Mouse (Mus musculus): ENCODE results near the gene Ephb1. TPM values are rescaled to one million over a fixed set of nuclear protein-coding genes. Genes with fewer than 3 reads are reported as not detected.
A peak's percentile ranks its signal among the peaks of the same experiment; 100 is the strongest.

The Ephb1 gene
- polyA plus RNA-seq, 1 experiment from 2014 or later, result 9.5 TPM

DNA sequence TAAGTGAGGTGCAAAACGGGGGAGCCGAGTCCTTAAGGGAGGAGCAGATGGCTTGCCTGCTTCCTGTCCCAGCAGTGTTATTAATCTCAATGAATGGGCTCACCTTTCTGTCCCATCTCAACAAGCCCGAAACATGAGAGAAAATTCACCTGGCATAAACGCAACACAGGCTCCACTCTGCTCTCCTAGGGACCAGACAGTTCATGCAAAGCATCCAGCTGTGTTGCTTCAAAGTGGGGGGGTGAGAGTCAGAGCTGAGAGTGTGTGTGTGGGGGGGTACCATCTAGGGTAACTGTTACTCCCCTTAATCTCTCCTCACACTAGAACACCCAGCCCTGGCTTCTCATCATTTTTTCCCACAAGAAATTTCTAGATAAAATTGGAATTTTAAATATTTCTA, 354.8 kb downstream of the Ephb1 start:
- H3K4me1 ChIP-seq, result peaks cover 17% of the 10 kb centered on the region
- WGBS, result 84% methylated on average over 4 of the region's 4 CpGs
- DNase-seq (ENCODE audit: low spot score), result no peak

GRCm38 (mm10) chr9:101996771-101997500, 357.6 kb downstream of the Ephb1 start:
- DNase-seq (ENCODE audit: low spot score), result no peak
- no peaks in the 10 kb centered on the region for H3K27me3 ChIP-seq (ENCODE audit: low read depth, poor library complexity, severe bottlenecking)
- H3K27ac ChIP-seq (replicated peaks), result no peak overlapping the region
- H3K9me3 ChIP-seq (replicated peaks), result no peaks in the 10 kb centered on the region; the same call in 1 of the 2 replicates
- WGBS, result 85% methylated on average over 16 of the region's 16 CpGs
- peaks cover 6% of the 10 kb centered on the region; the same call in 1 of the 2 replicates for H3K36me3 ChIP-seq
- H3K4me1 ChIP-seq, result peaks cover 3% of the 10 kb centered on the region; the same call in 1 of the 2 replicates
- no peak overlapping the region for H3K4me3 ChIP-seq

More for the DNA sequence above, 354.8 kb downstream of the Ephb1 start:
- H3K9me3 ChIP-seq (replicated peaks), result no peaks in the 10 kb centered on the region; the same call in 1 of the 2 replicates
- no peak overlapping the region for H3K4me3 ChIP-seq
- no peak overlapping the region for H3K27ac ChIP-seq (replicated peaks)
- peaks cover 6% of the 10 kb centered on the region; the same call in 1 of the 2 replicates for H3K36me3 ChIP-seq
- 0 out of 2 replicates have a peak, but pooled peaks cover 7% of the 10 kb centered on the region for H3K27me3 ChIP-seq (ENCODE audit: low read depth, poor library complexity, severe bottlenecking)

DNA sequence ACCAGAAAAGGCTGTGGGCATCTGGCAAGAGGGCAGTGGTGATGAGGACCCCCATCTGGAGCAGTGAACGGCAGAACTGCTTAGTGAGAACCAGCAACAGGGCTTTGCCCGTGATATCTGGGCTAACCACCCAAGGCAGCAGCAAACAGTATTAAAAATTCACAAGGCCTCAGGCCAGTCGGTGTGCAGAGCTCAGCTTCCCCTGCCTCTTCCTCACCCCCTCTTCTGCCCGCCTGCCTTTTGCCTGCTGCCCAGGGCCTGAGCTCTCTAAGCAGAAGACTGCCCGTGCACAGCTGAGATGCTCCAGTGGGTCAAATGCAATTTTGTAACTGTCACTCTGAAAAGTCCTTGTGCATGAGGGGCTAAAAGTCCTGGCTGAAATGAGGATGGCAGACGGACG, 358.3 kb downstream of the Ephb1 start:
- no peak for DNase-seq (ENCODE audit: low spot score)
- H3K4me1 ChIP-seq, result peaks cover 3% of the 10 kb centered on the region; the same call in 1 of the 2 replicates
- H3K36me3 ChIP-seq, result peaks cover 11% of the 10 kb centered on the region; the same call in 1 of the 2 replicates
- WGBS, result 82% methylated on average over 7 of the region's 7 CpGs
- H3K27me3 ChIP-seq (ENCODE audit: low read depth, poor library complexity, severe bottlenecking), result no peaks in the 10 kb centered on the region
- H3K9me3 ChIP-seq (replicated peaks), result no peaks in the 10 kb centered on the region; the same call in 1 of the 2 replicates
- H3K4me3 ChIP-seq, result no peak overlapping the region
- no peak overlapping the region for H3K27ac ChIP-seq (replicated peaks)

- Histone ChIP-seq H3K4me3 (no peak overlapping the region), H3K4me1 (peaks cover 3% of the 10 kb centered on the region; the same call in 1 of the 2 replicates), H3K27me3 (ENCODE audit: low read depth, poor library complexity, severe bottlenecking) (no peaks in the 10 kb centered on the region), H3K27ac (replicated peaks) (0 out of 2 replicates have a peak overlapping the region, but pooled peaks have one; percentile 3), H3K9me3 (replicated peaks) (no peaks in the 10 kb centered on the region), H3K36me3 (0 out of 2 replicates have a peak, but pooled peaks cover 7% of the 10 kb centered on the region)
- no peak for DNase-seq (ENCODE audit: low spot score)
- WGBS, result 78% methylated on average over 10 of the region's 10 CpGs
Measured at GRCm38 (mm10) chr9:101995423-101996156, 358.9 kb downstream of the Ephb1 start.

DNA sequence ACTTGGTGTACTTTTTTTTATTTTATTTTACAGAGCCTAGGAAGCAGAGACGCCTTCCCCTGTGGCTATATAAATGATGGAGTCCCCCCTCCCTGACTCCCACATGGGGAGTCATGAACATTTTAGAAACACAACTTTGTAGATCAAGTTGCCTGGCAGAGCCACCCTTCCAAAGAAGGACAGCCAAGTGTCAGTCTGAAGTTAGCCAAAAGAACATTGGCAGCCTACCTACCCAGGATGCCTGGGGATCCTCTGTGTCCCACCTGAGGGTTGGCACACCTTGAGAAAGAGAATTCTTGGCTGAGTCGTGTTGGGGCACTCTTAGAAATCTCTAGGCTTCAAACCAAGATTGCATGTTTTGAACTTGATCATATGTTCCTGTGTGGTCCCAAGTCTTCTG, 360.4 kb downstream of the Ephb1 start:
- no peaks in the 10 kb centered on the region for H3K9me3 ChIP-seq (replicated peaks)
- WGBS, result 90% methylated on average over 2 of the region's 2 CpGs
- H3K4me1 ChIP-seq, result peaks cover 3% of the 10 kb centered on the region; the same call in 1 of the 2 replicates

GRCm38 (mm10) chr9:101990836-101991235, 363.7 kb downstream of the Ephb1 start:
- Histone ChIP-seq H3K4me3 (no peak overlapping the region), H3K9me3 (replicated peaks) (no peaks in the 10 kb centered on the region), H3K27ac (replicated peaks) (no peak overlapping the region), H3K27me3 (ENCODE audit: low read depth, poor library complexity, severe bottlenecking) (no peaks in the 10 kb centered on the region), H3K4me1 (no peaks in the 10 kb centered on the region), H3K36me3 (0 out of 2 replicates have a peak, but pooled peaks cover 6% of the 10 kb centered on the region)
- no peak for DNase-seq (ENCODE audit: low spot score)
- WGBS, result 85% methylated on average over 12 of the region's 12 CpGs

More for the DNA sequence above, 360.4 kb downstream of the Ephb1 start:
- no peak overlapping the region for H3K4me3 ChIP-seq
- DNase-seq (ENCODE audit: low spot score), result no peak
- H3K27me3 ChIP-seq (ENCODE audit: low read depth, poor library complexity, severe bottlenecking), result no peaks in the 10 kb centered on the region
- H3K27ac ChIP-seq (replicated peaks), result no peak overlapping the region
- 0 out of 2 replicates have a peak, but pooled peaks cover 6% of the 10 kb centered on the region for H3K36me3 ChIP-seq

GRCm38 (mm10) chr9:101990032-101990431, 364.5 kb downstream of the Ephb1 start:
- Histone ChIP-seq H3K36me3 (0 out of 2 replicates have a peak, but pooled peaks cover 6% of the 10 kb centered on the region), H3K9me3 (replicated peaks) (no peaks in the 10 kb centered on the region), H3K27me3 (ENCODE audit: low read depth, poor library complexity, severe bottlenecking) (no peaks in the 10 kb centered on the region), H3K4me1 (no peaks in the 10 kb centered on the region), H3K4me3 (no peak overlapping the region), H3K27ac (replicated peaks) (no peak overlapping the region)
- DNase-seq (ENCODE audit: low spot score), result no peak
- 92% methylated on average over 6 of the region's 6 CpGs for WGBS

- DNase-seq (ENCODE audit: low spot score), result no peak
- Histone ChIP-seq H3K27ac (replicated peaks) (no peak overlapping the region), H3K27me3 (ENCODE audit: low read depth, poor library complexity, severe bottlenecking) (no peaks in the 10 kb centered on the region), H3K4me1 (no peaks in the 10 kb centered on the region), H3K4me3 (no peak overlapping the region), H3K9me3 (replicated peaks) (no peaks in the 10 kb centered on the region), H3K36me3 (peaks cover 6% of the 10 kb centered on the region; the same call in 1 of the 2 replicates)
- WGBS, result 86% methylated on average over 2 of the region's 2 CpGs
Measured at GRCm38 (mm10) chr9:101986910-101987309, 367.6 kb downstream of the Ephb1 start.

GRCm38 (mm10) chr9:101982378-101982777, 372.1 kb downstream of the Ephb1 start:
- Histone ChIP-seq H3K9me3 (replicated peaks) (no peaks in the 10 kb centered on the region), H3K36me3 (no peaks in the 10 kb centered on the region; the same call in 1 of the 2 replicates), H3K4me1 (no peaks in the 10 kb centered on the region), H3K27ac (replicated peaks) (no peak overlapping the region), H3K4me3 (no peak overlapping the region), H3K27me3 (ENCODE audit: low read depth, poor library complexity, severe bottlenecking) (no peaks in the 10 kb centered on the region)
- DNase-seq (ENCODE audit: low spot score), result no peak
- 89% methylated on average over 7 of the region's 7 CpGs for WGBS

- WGBS, result 87% methylated on average over 2 of the region's 2 CpGs
- Histone ChIP-seq H3K36me3 (no peaks in the 10 kb centered on the region; the same call in 1 of the 2 replicates), H3K4me1 (no peaks in the 10 kb centered on the region), H3K27ac (replicated peaks) (no peak overlapping the region), H3K27me3 (ENCODE audit: low read depth, poor library complexity, severe bottlenecking) (no peaks in the 10 kb centered on the region), H3K4me3 (no peak overlapping the region), H3K9me3 (replicated peaks) (no peaks in the 10 kb centered on the region)
- DNase-seq (ENCODE audit: low spot score), result no peak
Measured at GRCm38 (mm10) chr9:101981161-101981560, 373.3 kb downstream of the Ephb1 start.

- 92% methylated on average over 4 of the region's 4 CpGs for WGBS
- Histone ChIP-seq H3K27ac (replicated peaks) (no peak overlapping the region), H3K9me3 (replicated peaks) (no peaks in the 10 kb centered on the region), H3K36me3 (no peaks in the 10 kb centered on the region), H3K4me1 (peaks cover 12% of the 10 kb centered on the region), H3K4me3 (no peak overlapping the region), H3K27me3 (ENCODE audit: low read depth, poor library complexity, severe bottlenecking) (no peaks in the 10 kb centered on the region)
- no peak for DNase-seq (ENCODE audit: low spot score)
Measured at GRCm38 (mm10) chr9:101976884-101977465, 377.5 kb downstream of the Ephb1 start.

DNA sequence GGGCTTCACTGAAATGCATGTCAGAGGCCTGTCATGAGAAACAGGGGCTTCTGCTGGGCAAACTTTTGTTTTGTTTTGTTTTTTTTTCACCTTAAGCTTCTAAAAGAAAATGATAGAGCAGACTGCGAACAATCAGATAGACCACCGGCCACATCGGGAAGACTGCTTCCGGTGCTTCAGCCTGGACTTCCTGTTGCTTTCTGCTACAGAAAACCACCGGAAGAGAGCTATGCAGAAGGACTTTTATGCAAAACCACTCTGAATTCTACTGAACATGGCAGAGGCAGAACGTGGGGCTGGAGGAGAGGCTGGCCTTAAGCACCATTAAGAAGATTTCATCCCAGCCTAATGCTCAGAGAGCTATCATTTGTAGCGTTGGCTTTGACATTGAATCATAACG, 382.2 kb downstream of the Ephb1 start:
- no peaks in the 10 kb centered on the region for H3K27me3 ChIP-seq (ENCODE audit: low read depth, poor library complexity, severe bottlenecking)
- H3K4me3 ChIP-seq, result no peak overlapping the region
- no peak overlapping the region for H3K27ac ChIP-seq (replicated peaks)
- no peaks in the 10 kb centered on the region for H3K36me3 ChIP-seq
- H3K4me1 ChIP-seq, result peaks cover 12% of the 10 kb centered on the region
- DNase-seq (ENCODE audit: low spot score), result no peak
- WGBS, result 82% methylated on average over 8 of the region's 8 CpGs
- H3K9me3 ChIP-seq (replicated peaks), result no peaks in the 10 kb centered on the region

Data from midbrain, embryonic 10.5 days (tissue).